Mouse (Mus musculus): ENCODE data around the gene Ubb. TPM values are rescaled to one million over a fixed set of nuclear protein-coding genes. Genes with fewer than 3 reads are reported as not detected.
A peak's percentile ranks its signal among the peaks of the same experiment; 100 is the strongest.

The Ubb gene
- polyA plus RNA-seq, 1 experiment = 2,308 TPM

- 16% methylated on average over 5 of the region's 5 CpGs for WGBS
- Histone ChIP-seq H3K27me3 (ENCODE audit: control insufficient read depth, insufficient read depth, low read length) (no peaks in the 10 kb centered on the region), H3K4me3 (ENCODE audit: low read depth, low read length) (no peak overlapping the region), H3K4me1 (ENCODE audit: control insufficient read depth, insufficient read depth, insufficient read length, low read length) (peaks cover 14% of the 10 kb centered on the region), H3K27ac (ENCODE audit: insufficient read depth, low read depth, low read length) (0 out of 2 replicates have a peak overlapping the region, but pooled peaks have one; percentile 33), H3K36me3 (ENCODE audit: control insufficient read depth, insufficient read depth, low read length) (peaks cover 18% of the 10 kb centered on the region)
- TF ChIP-seq CTCF (IDR thresholded peaks at IDR 0.05; ENCODE audit: extremely low read depth, insufficient read length, insufficient replicate concordance, low read depth, low read length) = no peak
- no peak for TF ChIP-seq POLR2A (IDR thresholded peaks at IDR 0.05; ENCODE audit: low read depth, low read length)
Observed at GRCm38 (mm10) chr11:62557205-62557604, 6.2 kb downstream of the Ubb start.

- Histone ChIP-seq H3K27ac (ENCODE audit: insufficient read depth, low read depth, low read length) (peak overlapping the region; percentile 92; the same call in 1 of the 2 replicates), H3K27me3 (ENCODE audit: control insufficient read depth, insufficient read depth, low read length) (no peaks in the 10 kb centered on the region), H3K4me1 (ENCODE audit: control insufficient read depth, insufficient read depth, insufficient read length, low read length) (peaks cover 14% of the 10 kb centered on the region), H3K4me3 (ENCODE audit: low read depth, low read length) (no peak overlapping the region), H3K36me3 (ENCODE audit: control insufficient read depth, insufficient read depth, low read length) (peaks cover 17% of the 10 kb centered on the region)
- 80% methylated on average over 2 of the region's 2 CpGs for WGBS
- no peak for TF ChIP-seq POLR2A (IDR thresholded peaks at IDR 0.05; ENCODE audit: low read depth, low read length)
- no peak for TF ChIP-seq CTCF (IDR thresholded peaks at IDR 0.05; ENCODE audit: extremely low read depth, insufficient read length, insufficient replicate concordance, low read depth, low read length)
Observed at GRCm38 (mm10) chr11:62558152-62558551, 7.2 kb downstream of the Ubb start.

GRCm38 (mm10) chr11:62558961-62559646 is 8.1 kb downstream of the Ubb start:
- TF ChIP-seq POLR2A (IDR thresholded peaks at IDR 0.05; ENCODE audit: low read depth, low read length) = no peak
- TF ChIP-seq CTCF (IDR thresholded peaks at IDR 0.05; ENCODE audit: extremely low read depth, insufficient read length, insufficient replicate concordance, low read depth, low read length) = no peak
- Histone ChIP-seq H3K4me3 (ENCODE audit: low read depth, low read length) (no peak overlapping the region), H3K36me3 (ENCODE audit: control insufficient read depth, insufficient read depth, low read length) (peaks cover 7% of the 10 kb centered on the region), H3K4me1 (ENCODE audit: control insufficient read depth, insufficient read depth, insufficient read length, low read length) (peaks cover 14% of the 10 kb centered on the region), H3K27ac (ENCODE audit: insufficient read depth, low read depth, low read length) (peak overlapping the region; percentile 92), H3K27me3 (ENCODE audit: control insufficient read depth, insufficient read depth, low read length) (no peaks in the 10 kb centered on the region)
- WGBS = 23% methylated on average over 6 of the region's 6 CpGs

GRCm38 (mm10) chr11:62560463-62561016 is 9.6 kb downstream of the Ubb start:
- H3K36me3 ChIP-seq (ENCODE audit: control insufficient read depth, insufficient read depth, low read length) = no peaks in the 10 kb centered on the region
- WGBS = 32% methylated on average over 43 of the region's 43 CpGs
- no peaks in the 10 kb centered on the region for H3K27me3 ChIP-seq (ENCODE audit: control insufficient read depth, insufficient read depth, low read length)
- peak overlapping the region; percentile 77 for H3K4me3 ChIP-seq (ENCODE audit: low read depth, low read length)
- peaks cover 8% of the 10 kb centered on the region for H3K4me1 ChIP-seq (ENCODE audit: control insufficient read depth, insufficient read depth, insufficient read length, low read length)
- TF ChIP-seq POLR2A (IDR thresholded peaks at IDR 0.05; ENCODE audit: low read depth, low read length) = no peak
- no peak for TF ChIP-seq CTCF (IDR thresholded peaks at IDR 0.05; ENCODE audit: extremely low read depth, insufficient read length, insufficient replicate concordance, low read depth, low read length)
- no peak overlapping the region for H3K27ac ChIP-seq (ENCODE audit: insufficient read depth, low read depth, low read length)

GRCm38 (mm10) chr11:62563590-62563989 is 12.6 kb downstream of the Ubb start:
- WGBS = 85% methylated on average over 2 of the region's 2 CpGs
- Histone ChIP-seq H3K27me3 (ENCODE audit: control insufficient read depth, insufficient read depth, low read length) (no peaks in the 10 kb centered on the region), H3K4me1 (ENCODE audit: control insufficient read depth, insufficient read depth, insufficient read length, low read length) (peaks cover 4% of the 10 kb centered on the region), H3K36me3 (ENCODE audit: control insufficient read depth, insufficient read depth, low read length) (no peaks in the 10 kb centered on the region), H3K27ac (ENCODE audit: insufficient read depth, low read depth, low read length) (no peak overlapping the region), H3K4me3 (ENCODE audit: low read depth, low read length) (no peak overlapping the region)
- no peak for TF ChIP-seq POLR2A (IDR thresholded peaks at IDR 0.05; ENCODE audit: low read depth, low read length)
- TF ChIP-seq CTCF (IDR thresholded peaks at IDR 0.05; ENCODE audit: extremely low read depth, insufficient read length, insufficient replicate concordance, low read depth, low read length) = no peak

- no peak overlapping the region for H3K4me3 ChIP-seq (ENCODE audit: low read depth, low read length)
- no peaks in the 10 kb centered on the region for H3K36me3 ChIP-seq (ENCODE audit: control insufficient read depth, insufficient read depth, low read length)
- TF ChIP-seq POLR2A (IDR thresholded peaks at IDR 0.05; ENCODE audit: low read depth, low read length) (no peak), CTCF (IDR thresholded peaks at IDR 0.05; ENCODE audit: extremely low read depth, insufficient read length, insufficient replicate concordance, low read depth, low read length) (no peak)
- H3K27me3 ChIP-seq (ENCODE audit: control insufficient read depth, insufficient read depth, low read length) = no peaks in the 10 kb centered on the region
- H3K27ac ChIP-seq (ENCODE audit: insufficient read depth, low read depth, low read length) = no peak overlapping the region
- 86% methylated on average over 7 of the region's 7 CpGs for WGBS
- H3K4me1 ChIP-seq (ENCODE audit: control insufficient read depth, insufficient read depth, insufficient read length, low read length) = no peaks in the 10 kb centered on the region
Observed at GRCm38 (mm10) chr11:62565747-62566146, 14.8 kb downstream of the Ubb start.

GRCm38 (mm10) chr11:62566211-62566610 is 15.2 kb downstream of the Ubb start:
- no peak for TF ChIP-seq CTCF (IDR thresholded peaks at IDR 0.05; ENCODE audit: extremely low read depth, insufficient read length, insufficient replicate concordance, low read depth, low read length)
- TF ChIP-seq POLR2A (IDR thresholded peaks at IDR 0.05; ENCODE audit: low read depth, low read length) = no peak
- WGBS = 32% methylated on average over 1 of the region's 1 CpGs
- Histone ChIP-seq H3K36me3 (ENCODE audit: control insufficient read depth, insufficient read depth, low read length) (no peaks in the 10 kb centered on the region), H3K27me3 (ENCODE audit: control insufficient read depth, insufficient read depth, low read length) (no peaks in the 10 kb centered on the region), H3K27ac (ENCODE audit: insufficient read depth, low read depth, low read length) (no peak overlapping the region), H3K4me3 (ENCODE audit: low read depth, low read length) (no peak overlapping the region), H3K4me1 (ENCODE audit: control insufficient read depth, insufficient read depth, insufficient read length, low read length) (no peaks in the 10 kb centered on the region)

All from small intestine, adult 2 months (tissue).